ENCODE assay signal across 13 mouse cellular contexts in genomic region chr6:124993365-124993764, GRCm38 (mm10). TPM values are rescaled to one million over a fixed set of nuclear protein-coding genes. Genes with fewer than 3 reads are reported as not detected.
A peak's percentile ranks its signal among the peaks of the same experiment; 100 is the strongest.
DNase-seq lines count a peak whose midpoint lies in the region; ATAC-seq and TF ChIP-seq lines count a peak whose summit lies in the region.
"Had no signal": no experiment of that assay in that cellular context is flagged by ENCODE, and none has a peak within 500 bp of the region (broad histone marks: within the 10 kb centered on the region; RNA-seq: fewer than 3 reads in every experiment).

No protein-coding gene starts in this region.

- peak; percentile 78 for ATAC-seq in intestine, embryonic 16.5 days
- no peak for ATAC-seq in midbrain, postnatal 0 days (ENCODE audit: low FRiP score)

- WGBS in intestine, embryonic 16.5 days = 60% methylated on average over 9 of the region's 9 CpGs
- 89% methylated on average over 9 of the region's 9 CpGs for WGBS in midbrain, embryonic 10.5 days
- WGBS in midbrain, postnatal 0 days = 79% methylated on average over 9 of the region's 9 CpGs

- H3K27me3 ChIP-seq in intestine, embryonic 16.5 days (replicated peaks; ENCODE audit: control insufficient read depth, insufficient read depth, low read length) = peaks cover 31% of the 10 kb centered on the region
- peaks cover 74% of the 10 kb centered on the region for H3K27me3 ChIP-seq in midbrain, embryonic 10.5 days (ENCODE audit: low read depth, poor library complexity, severe bottlenecking)
- no peaks in the 10 kb centered on the region for H3K27me3 ChIP-seq in midbrain, postnatal 0 days (ENCODE audit: insufficient read depth, low read length)

- no peak overlapping the region for H3K4me3 ChIP-seq in layer of hippocampus, adult 2 months
- no peak overlapping the region for H3K4me3 ChIP-seq in intestine, embryonic 16.5 days (ENCODE audit: low read length)
- H3K4me3 ChIP-seq in midbrain, embryonic 10.5 days = no peak overlapping the region
- no peak overlapping the region for H3K4me3 ChIP-seq in midbrain, postnatal 0 days (ENCODE audit: low read depth, low read length)
- H3K4me3 ChIP-seq: left cerebral cortex, adult 2 months had no signal

- no peaks in the 10 kb centered on the region for H3K36me3 ChIP-seq in intestine, embryonic 16.5 days (ENCODE audit: control insufficient read depth, insufficient read depth, low read length)
- H3K36me3 ChIP-seq in midbrain, embryonic 10.5 days = no peaks in the 10 kb centered on the region
- H3K36me3 ChIP-seq in midbrain, postnatal 0 days (ENCODE audit: insufficient read depth, low read length) = no peaks in the 10 kb centered on the region

- DNase-seq in layer of hippocampus, adult 2 months (ENCODE audit: low spot score in 2 of 2) = no peak
- no peak for DNase-seq in layer of hippocampus, adult 9-11 months
- peak; percentile 55 for DNase-seq in ES-CJ7 (ENCODE audit: low read depth, low spot score)
- DNase-seq in adrenal gland, adult 2 months = peak; percentile 81
- DNase-seq in midbrain, embryonic 10.5 days (ENCODE audit: low spot score) = no peak
- DNase-seq in left cerebral cortex, postnatal 14 days (ENCODE audit: low spot score in 2 of 2) = no peak
- DNase-seq in midbrain, postnatal 0 days (ENCODE audit: low spot score) = no peak
- DNase-seq: cerebellum, adult 9-11 months; kidney, postnatal 14 days had no signal

- no peaks in the 10 kb centered on the region for H3K9me3 ChIP-seq in intestine, embryonic 16.5 days (ENCODE audit: control insufficient read depth, low read length)
- H3K9me3 ChIP-seq in midbrain, embryonic 10.5 days (replicated peaks) = peaks cover 12% of the 10 kb centered on the region
- no peaks in the 10 kb centered on the region for H3K9me3 ChIP-seq in midbrain, postnatal 0 days (ENCODE audit: low read length)

- no peak for TF ChIP-seq CTCF in layer of hippocampus, adult 2 months (conservative IDR thresholded peaks at IDR 0.05)
- TF ChIP-seq CTCF in midbrain, postnatal 0 days (IDR thresholded peaks at IDR 0.05) = no peak

- no peak overlapping the region for H3K9ac ChIP-seq in intestine, embryonic 16.5 days (ENCODE audit: low read depth, low read length)
- H3K9ac ChIP-seq in midbrain, postnatal 0 days (replicated peaks; ENCODE audit: low read length, poor library complexity, severe bottlenecking) = no peak overlapping the region

- intact Hi-C loops in left cerebral cortex, postnatal 14 days (cut with DNase I) = no loop called here

- H3K27ac ChIP-seq in layer of hippocampus, adult 2 months = 0 out of 2 replicates have a peak overlapping the region, but pooled peaks have one; percentile 1
- H3K27ac ChIP-seq in intestine, embryonic 16.5 days (ENCODE audit: low read length) = no peak overlapping the region
- no peak overlapping the region for H3K27ac ChIP-seq in midbrain, embryonic 10.5 days (replicated peaks)
- H3K27ac ChIP-seq in midbrain, postnatal 0 days (ENCODE audit: low read depth, low read length) = no peak overlapping the region

- no peak overlapping the region for H3K4me2 ChIP-seq in intestine, embryonic 16.5 days (ENCODE audit: low read depth, low read length)
- no peak overlapping the region for H3K4me2 ChIP-seq in midbrain, postnatal 0 days (ENCODE audit: low read depth, low read length, poor library complexity, severe bottlenecking)
- H3K4me2 ChIP-seq: lung, embryonic 14.5 days had no signal

- H3K4me1 ChIP-seq in intestine, embryonic 16.5 days (ENCODE audit: control insufficient read depth, insufficient read depth, low read length) = peaks cover 14% of the 10 kb centered on the region
- H3K4me1 ChIP-seq in midbrain, embryonic 10.5 days = peaks cover 30% of the 10 kb centered on the region
- H3K4me1 ChIP-seq in midbrain, postnatal 0 days (ENCODE audit: insufficient read depth, low read length) = peaks cover 10% of the 10 kb centered on the region

RNA-seq across cellular contexts. Expression of gene Pianp, which starts 3.1 kb away (rescaled TPM):
- total RNA-seq in layer of hippocampus, adult 2 months (2021) = 100 to 1,000 TPM; 163 to 181 TPM
- 1 to 10 TPM in 1 of 2 experiments, under 1 TPM in 1; 0.89 to 2.0 TPM for total RNA-seq in adrenal gland, adult 2 months (2021)
- polyA plus RNA-seq in adrenal gland, adult 2 months (2012; rRNA removed) = 4.2 and 9.0 TPM in 2 replicates
- 1.9 and 2.0 TPM in 2 replicates for polyA plus RNA-seq in intestine, embryonic 16.5 days (2015; fragmentation: Nextera tagmentation; extraction: Ambion mirVana)
- polyA plus RNA-seq in midbrain, embryonic 10.5 days (2016; fragmentation: Nextera tagmentation; extraction: Ambion mirVana) = 0.81 and 2.1 TPM in 2 replicates
- total RNA-seq in left cerebral cortex, postnatal 14 days (2021) = 100 to 1,000 TPM; 130 to 142 TPM
- 31.8 and 36.1 TPM in 2 replicates for total RNA-seq in midbrain, postnatal 0 days (2014; rRNA removed)
- polyA plus RNA-seq in midbrain, postnatal 0 days (2015; fragmentation: Nextera tagmentation; extraction: Ambion mirVana) = 97.0 and 97.5 TPM in 2 replicates
- total RNA-seq: liver, adult 2 months had no signal

RNA-seq across cellular contexts. Expression of gene Zfp384, which starts 15.6 kb away (rescaled TPM):
- 10 to 100 TPM; 50.0 to 50.9 TPM for total RNA-seq in layer of hippocampus, adult 2 months (2021)
- 10 to 100 TPM; 38.5 to 56.9 TPM for total RNA-seq in adrenal gland, adult 2 months (2021)
- 70.6 and 98.2 TPM in 2 replicates for polyA plus RNA-seq in adrenal gland, adult 2 months (2012; rRNA removed)
- polyA plus RNA-seq in intestine, embryonic 16.5 days (2015; fragmentation: Nextera tagmentation; extraction: Ambion mirVana) = 8.9 and 10.3 TPM in 2 replicates
- polyA plus RNA-seq in midbrain, embryonic 10.5 days (2016; fragmentation: Nextera tagmentation; extraction: Ambion mirVana) = 9.3 and 9.5 TPM in 2 replicates
- 10 to 100 TPM; 41.7 to 42.6 TPM for total RNA-seq in left cerebral cortex, postnatal 14 days (2021)
- total RNA-seq in midbrain, postnatal 0 days (2014; rRNA removed) = 33.2 and 38.6 TPM in 2 replicates
- polyA plus RNA-seq in midbrain, postnatal 0 days (2015; fragmentation: Nextera tagmentation; extraction: Ambion mirVana) = 9.0 and 9.7 TPM in 2 replicates

RNA-seq across cellular contexts. Expression of gene Cops7a, which starts 28.0 kb away (rescaled TPM):
- 100 to 1,000 TPM; 136 to 151 TPM for total RNA-seq in layer of hippocampus, adult 2 months (2021)
- 100 to 1,000 TPM; 128 to 152 TPM for total RNA-seq in adrenal gland, adult 2 months (2021)
- 220 and 384 TPM in 2 replicates for polyA plus RNA-seq in adrenal gland, adult 2 months (2012; rRNA removed)
- 170 and 176 TPM in 2 replicates for polyA plus RNA-seq in intestine, embryonic 16.5 days (2015; fragmentation: Nextera tagmentation; extraction: Ambion mirVana)
- polyA plus RNA-seq in midbrain, embryonic 10.5 days (2016; fragmentation: Nextera tagmentation; extraction: Ambion mirVana) = 140 and 142 TPM in 2 replicates
- total RNA-seq in left cerebral cortex, postnatal 14 days (2021) = 100 to 1,000 TPM; 140 to 142 TPM
- 108 and 131 TPM in 2 replicates for total RNA-seq in midbrain, postnatal 0 days (2014; rRNA removed)
- polyA plus RNA-seq in midbrain, postnatal 0 days (2015; fragmentation: Nextera tagmentation; extraction: Ambion mirVana) = 92.3 and 97.1 TPM in 2 replicates

RNA-seq across cellular contexts. Expression of gene Ing4, which starts 46.2 kb away (rescaled TPM):
- total RNA-seq in layer of hippocampus, adult 2 months (2021) = 10 to 100 TPM; 60.1 to 63.2 TPM
- 10 to 100 TPM; 51.0 to 60.6 TPM for total RNA-seq in adrenal gland, adult 2 months (2021)
- polyA plus RNA-seq in adrenal gland, adult 2 months (2012; rRNA removed) = 35.5 and 37.4 TPM in 2 replicates
- 96.0 and 105 TPM in 2 replicates for polyA plus RNA-seq in intestine, embryonic 16.5 days (2015; fragmentation: Nextera tagmentation; extraction: Ambion mirVana)
- polyA plus RNA-seq in midbrain, embryonic 10.5 days (2016; fragmentation: Nextera tagmentation; extraction: Ambion mirVana) = 121 and 149 TPM in 2 replicates
- total RNA-seq in left cerebral cortex, postnatal 14 days (2021) = 10 to 100 TPM; 60.8 to 61.1 TPM
- total RNA-seq in midbrain, postnatal 0 days (2014; rRNA removed) = 60.4 and 69.8 TPM in 2 replicates
- 97.8 and 104 TPM in 2 replicates for polyA plus RNA-seq in midbrain, postnatal 0 days (2015; fragmentation: Nextera tagmentation; extraction: Ambion mirVana)

RNA-seq across cellular contexts. Expression of gene Acrbp, which starts 56.1 kb away (rescaled TPM):
- total RNA-seq in layer of hippocampus, adult 2 months (2021) = 10 to 100 TPM; 15.9 to 19.2 TPM
- 10 to 100 TPM in 1 of 2 experiments, 1 to 10 TPM in 1; 4.4 to 12.2 TPM for total RNA-seq in adrenal gland, adult 2 months (2021)
- 14.0 and 15.9 TPM in 2 replicates for polyA plus RNA-seq in adrenal gland, adult 2 months (2012; rRNA removed)
- polyA plus RNA-seq in intestine, embryonic 16.5 days (2015; fragmentation: Nextera tagmentation; extraction: Ambion mirVana) = 9.8 and 10.6 TPM in 2 replicates
- polyA plus RNA-seq in midbrain, embryonic 10.5 days (2016; fragmentation: Nextera tagmentation; extraction: Ambion mirVana) = 10.1 and 14.2 TPM in 2 replicates
- 1 to 10 TPM; 5.7 to 9.0 TPM for total RNA-seq in left cerebral cortex, postnatal 14 days (2021)
- total RNA-seq in midbrain, postnatal 0 days (2014; rRNA removed) = 6.9 and 12.6 TPM in 2 replicates
- polyA plus RNA-seq in midbrain, postnatal 0 days (2015; fragmentation: Nextera tagmentation; extraction: Ambion mirVana) = 7.2 and 7.8 TPM in 2 replicates

Comparison
In these comparisons a context has a peak if more than half of its experiments do, and no peak if none do; other contexts are left out.
1. DNase-seq: peak in ES-CJ7 (single experiment) and adrenal gland, adult 2 months (single experiment); none in layer of hippocampus, adult 2 months (0 of 2), layer of hippocampus, adult 9-11 months (single experiment), midbrain, embryonic 10.5 days (single experiment), left cerebral cortex, postnatal 14 days (0 of 2) and midbrain, postnatal 0 days (single experiment).
2. RNA of gene Pianp, which starts 3.1 kb away (total RNA-seq): 163 to 181 TPM in layer of hippocampus, adult 2 months, 130 to 142 TPM in left cerebral cortex, postnatal 14 days and 31.8 to 36.1 TPM in midbrain, postnatal 0 days; 0.89 to 2.0 TPM in adrenal gland, adult 2 months; every median in the first group is over 10 times any median in the second.